Mouse (Mus musculus): ENCODE results near the gene Rcbtb2. TPM values are rescaled to one million over a fixed set of nuclear protein-coding genes. Genes with fewer than 3 reads are reported as not detected.

Gene Rcbtb2
- polyA plus RNA-seq (2012; rRNA removed) = 168 and 169 TPM in 2 replicates

- H3K4me3 ChIP-seq (ENCODE audit: control insufficient read depth, insufficient read depth, low read length) = peak within 1 kb of the TSS; percentile 17; the same call in 1 of the 2 replicates
- H3K36me3 ChIP-seq (ENCODE audit: control insufficient read depth, insufficient read depth, low read length) = no peaks in the 10 kb centered on the region
- WGBS = 16% methylated on average over 4 of the region's 4 CpGs
- DNase-seq = no peak
- peaks cover 47% of the 10 kb centered on the region for H3K4me1 ChIP-seq (replicated peaks; ENCODE audit: control insufficient read depth, insufficient read depth, low read length)
- H3K27me3 ChIP-seq (ENCODE audit: control insufficient read depth, insufficient read depth, low read length) = no peaks in the 10 kb centered on the region
- no peak for TF ChIP-seq POLR2A (IDR thresholded peaks at IDR 0.05; ENCODE audit: control insufficient read depth, extremely low read depth, insufficient read depth, low read length, poor library complexity)
- no peak for TF ChIP-seq CTCF (IDR thresholded peaks at IDR 0.05; ENCODE audit: borderline replicate concordance, control insufficient read depth, extremely low read depth, insufficient read depth, low read length, poor library complexity)
- peak within 1 kb of the TSS; percentile 98 for H3K27ac ChIP-seq (ENCODE audit: control insufficient read depth, insufficient read depth, low read length)
These were observed at the start of gene Rcbtb2 for GRCm38 (mm10) chr14:73122923-73123278. Gene Rcbtb2, plus strand, starts transcription at chr14:73123037.

GRCm38 (mm10) chr14:73083563-73083962, 39.3 kb upstream of the Rcbtb2 start:
- Histone ChIP-seq H3K27ac (ENCODE audit: control insufficient read depth, insufficient read depth, low read length) (no peak overlapping the region), H3K4me3 (ENCODE audit: control insufficient read depth, insufficient read depth, low read length) (no peak overlapping the region), H3K4me1 (replicated peaks; ENCODE audit: control insufficient read depth, insufficient read depth, low read length) (peaks cover 16% of the 10 kb centered on the region), H3K27me3 (ENCODE audit: control insufficient read depth, insufficient read depth, low read length) (no peaks in the 10 kb centered on the region), H3K36me3 (ENCODE audit: control insufficient read depth, insufficient read depth, low read length) (no peaks in the 10 kb centered on the region)
- no peak for DNase-seq
- TF ChIP-seq POLR2A (IDR thresholded peaks at IDR 0.05; ENCODE audit: control insufficient read depth, extremely low read depth, insufficient read depth, low read length, poor library complexity) = no peak
- TF ChIP-seq CTCF (IDR thresholded peaks at IDR 0.05; ENCODE audit: borderline replicate concordance, control insufficient read depth, extremely low read depth, insufficient read depth, low read length, poor library complexity) = no peak
- WGBS = 94% methylated on average over 2 of the region's 2 CpGs

- DNase-seq = no peak
- no peaks in the 10 kb centered on the region for H3K27me3 ChIP-seq (ENCODE audit: control insufficient read depth, insufficient read depth, low read length)
- no peak overlapping the region for H3K27ac ChIP-seq (ENCODE audit: control insufficient read depth, insufficient read depth, low read length)
- 83% methylated on average over 3 of the region's 3 CpGs for WGBS
- TF ChIP-seq POLR2A (IDR thresholded peaks at IDR 0.05; ENCODE audit: control insufficient read depth, extremely low read depth, insufficient read depth, low read length, poor library complexity) (no peak), CTCF (IDR thresholded peaks at IDR 0.05; ENCODE audit: borderline replicate concordance, control insufficient read depth, extremely low read depth, insufficient read depth, low read length, poor library complexity) (no peak)
- no peaks in the 10 kb centered on the region for H3K36me3 ChIP-seq (ENCODE audit: control insufficient read depth, insufficient read depth, low read length)
- peaks cover 11% of the 10 kb centered on the region for H3K4me1 ChIP-seq (replicated peaks; ENCODE audit: control insufficient read depth, insufficient read depth, low read length)
- H3K4me3 ChIP-seq (ENCODE audit: control insufficient read depth, insufficient read depth, low read length) = no peak overlapping the region
These were observed 36.4 kb upstream of the Rcbtb2 start for GRCm38 (mm10) chr14:73086425-73086824.

GRCm38 (mm10) chr14:73087247-73087646, 35.6 kb upstream of the Rcbtb2 start:
- no peak for TF ChIP-seq CTCF (IDR thresholded peaks at IDR 0.05; ENCODE audit: borderline replicate concordance, control insufficient read depth, extremely low read depth, insufficient read depth, low read length, poor library complexity)
- TF ChIP-seq POLR2A (IDR thresholded peaks at IDR 0.05; ENCODE audit: control insufficient read depth, extremely low read depth, insufficient read depth, low read length, poor library complexity) = no peak
- H3K27me3 ChIP-seq (ENCODE audit: control insufficient read depth, insufficient read depth, low read length) = no peaks in the 10 kb centered on the region
- H3K36me3 ChIP-seq (ENCODE audit: control insufficient read depth, insufficient read depth, low read length) = no peaks in the 10 kb centered on the region
- WGBS = 51% methylated on average over 5 of the region's 5 CpGs
- H3K27ac ChIP-seq (ENCODE audit: control insufficient read depth, insufficient read depth, low read length) = no peak overlapping the region
- peaks cover 11% of the 10 kb centered on the region for H3K4me1 ChIP-seq (replicated peaks; ENCODE audit: control insufficient read depth, insufficient read depth, low read length)
- H3K4me3 ChIP-seq (ENCODE audit: control insufficient read depth, insufficient read depth, low read length) = no peak overlapping the region
- DNase-seq = no peak

GRCm38 (mm10) chr14:73087746-73088145, 35.1 kb upstream of the Rcbtb2 start:
- Histone ChIP-seq H3K4me3 (ENCODE audit: control insufficient read depth, insufficient read depth, low read length) (no peak overlapping the region), H3K4me1 (replicated peaks; ENCODE audit: control insufficient read depth, insufficient read depth, low read length) (peaks cover 11% of the 10 kb centered on the region), H3K36me3 (ENCODE audit: control insufficient read depth, insufficient read depth, low read length) (no peaks in the 10 kb centered on the region), H3K27me3 (ENCODE audit: control insufficient read depth, insufficient read depth, low read length) (no peaks in the 10 kb centered on the region), H3K27ac (ENCODE audit: control insufficient read depth, insufficient read depth, low read length) (peak overlapping the region; percentile 43; the same call in 1 of the 2 replicates)
- TF ChIP-seq POLR2A (IDR thresholded peaks at IDR 0.05; ENCODE audit: control insufficient read depth, extremely low read depth, insufficient read depth, low read length, poor library complexity) (no peak), CTCF (IDR thresholded peaks at IDR 0.05; ENCODE audit: borderline replicate concordance, control insufficient read depth, extremely low read depth, insufficient read depth, low read length, poor library complexity) (no peak)
- DNase-seq = no peak
- WGBS = 9% methylated on average over 5 of the region's 5 CpGs

- H3K36me3 ChIP-seq (ENCODE audit: control insufficient read depth, insufficient read depth, low read length) = no peaks in the 10 kb centered on the region
- 32% methylated on average over 1 of the region's 1 CpGs for WGBS
- no peak overlapping the region for H3K4me3 ChIP-seq (ENCODE audit: control insufficient read depth, insufficient read depth, low read length)
- peaks cover 11% of the 10 kb centered on the region for H3K4me1 ChIP-seq (replicated peaks; ENCODE audit: control insufficient read depth, insufficient read depth, low read length)
- H3K27me3 ChIP-seq (ENCODE audit: control insufficient read depth, insufficient read depth, low read length) = no peaks in the 10 kb centered on the region
- no peak for TF ChIP-seq POLR2A (IDR thresholded peaks at IDR 0.05; ENCODE audit: control insufficient read depth, extremely low read depth, insufficient read depth, low read length, poor library complexity)
- TF ChIP-seq CTCF (IDR thresholded peaks at IDR 0.05; ENCODE audit: borderline replicate concordance, control insufficient read depth, extremely low read depth, insufficient read depth, low read length, poor library complexity) = no peak
- DNase-seq = no peak
- H3K27ac ChIP-seq (ENCODE audit: control insufficient read depth, insufficient read depth, low read length) = peak overlapping the region; percentile 43; the same call in 1 of the 2 replicates
These were observed 34.6 kb upstream of the Rcbtb2 start for GRCm38 (mm10) chr14:73088224-73088623.

GRCm38 (mm10) chr14:73092871-73093270, 30.0 kb upstream of the Rcbtb2 start:
- TF ChIP-seq CTCF (IDR thresholded peaks at IDR 0.05; ENCODE audit: borderline replicate concordance, control insufficient read depth, extremely low read depth, insufficient read depth, low read length, poor library complexity) (no peak), POLR2A (IDR thresholded peaks at IDR 0.05; ENCODE audit: control insufficient read depth, extremely low read depth, insufficient read depth, low read length, poor library complexity) (no peak)
- peaks cover 7% of the 10 kb centered on the region for H3K4me1 ChIP-seq (replicated peaks; ENCODE audit: control insufficient read depth, insufficient read depth, low read length)
- no peaks in the 10 kb centered on the region for H3K27me3 ChIP-seq (ENCODE audit: control insufficient read depth, insufficient read depth, low read length)
- no peak overlapping the region for H3K4me3 ChIP-seq (ENCODE audit: control insufficient read depth, insufficient read depth, low read length)
- H3K36me3 ChIP-seq (ENCODE audit: control insufficient read depth, insufficient read depth, low read length) = no peaks in the 10 kb centered on the region
- 94% methylated on average over 3 of the region's 3 CpGs for WGBS
- H3K27ac ChIP-seq (ENCODE audit: control insufficient read depth, insufficient read depth, low read length) = no peak overlapping the region
- no peak for DNase-seq

Data from thymus, adult 2 months (tissue).